Mouse (Mus musculus) hindbrain, embryonic 13.5 days (tissue): Measurements from ENCODE around the gene Bmp8a. TPM values are rescaled to one million over a fixed set of nuclear protein-coding genes. Genes with fewer than 3 reads are reported as not detected.
A peak's percentile ranks its signal among the peaks of the same experiment; 100 is the strongest.
"Not testable (repeated sequence)": the region's sequence is repeated elsewhere in the genome, so short reads cannot be mapped to it uniquely, and the experiment has no call there.

ENCODE experiments used
- ATAC-seq: fragments of 200-750 bp; cut with Nextera tagmentation; 2 replicates; pipeline ENCODE4 v1.8.0; 2017; ENCODE audit warnings: moderate TSS enrichment; ENCODE audit not compliant: low FRiP score
- H3K27ac ChIP-seq: fragments of 300-500 bp; sonication (generic); 2 replicates; pipeline ENCODE4 v1.5.1; 2015; ENCODE audit warnings: inconsistent platforms, mild to moderate bottlenecking, moderate library complexity
- H3K27me3 ChIP-seq: fragments of 300-500 bp; sonication (generic); 2 replicates; pipeline ENCODE4 v1.6.1; 2015; ENCODE audit warnings: mild to moderate bottlenecking, inconsistent platforms
- H3K36me3 ChIP-seq: fragments of 300-500 bp; sonication (generic); 2 replicates; pipeline ENCODE4 v1.6.1; 2015; ENCODE audit warnings: mild to moderate bottlenecking, inconsistent platforms
- H3K4me1 ChIP-seq: fragments of 300-500 bp; sonication (generic); replicated peaks from 2 replicates; pipeline ENCODE4 v1.6.1; 2015; ENCODE audit warnings: inconsistent platforms
- H3K4me2 ChIP-seq: fragments of 300-500 bp; sonication (generic); 2 replicates; pipeline ENCODE4 v1.6.1; 2015; ENCODE audit warnings: inconsistent platforms, mild to moderate bottlenecking, moderate library complexity
- H3K4me3 ChIP-seq: fragments of 300-500 bp; sonication (generic); 2 replicates; pipeline ENCODE4 v1.5.1; 2015; ENCODE audit warnings: mild to moderate bottlenecking, inconsistent platforms
- H3K9ac ChIP-seq: fragments of 300-500 bp; sonication (generic); 2 replicates; pipeline ENCODE4 v1.6.1; 2015; ENCODE audit warnings: mild to moderate bottlenecking, inconsistent platforms
- H3K9me3 ChIP-seq: fragments of 300-500 bp; sonication (generic); 2 replicates; pipeline ENCODE4 v1.6.1; 2016; ENCODE audit warnings: inconsistent platforms
- WGBS: fragments of 180-500 bp; shearing (Covaris S2); methylation state at CpG from one replicate; pipeline ENCODE4 v1.1.7; 2015; 5-methylcytosine and 5-hydroxymethylcytosine counted together
- polyA plus RNA-seq: library from polyadenylated mRNA; unstranded; fragments of >200 nt; fragmentation: Nextera tagmentation; extraction: Ambion mirVana; gene quantifications from 2 replicates; pipeline ENCODE4 v1.2.1, GENCODE M21; 2015

Gene Bmp8a
- polyA plus RNA-seq, 1 experiment from 2014 or later = 0.26 TPM

DNA sequence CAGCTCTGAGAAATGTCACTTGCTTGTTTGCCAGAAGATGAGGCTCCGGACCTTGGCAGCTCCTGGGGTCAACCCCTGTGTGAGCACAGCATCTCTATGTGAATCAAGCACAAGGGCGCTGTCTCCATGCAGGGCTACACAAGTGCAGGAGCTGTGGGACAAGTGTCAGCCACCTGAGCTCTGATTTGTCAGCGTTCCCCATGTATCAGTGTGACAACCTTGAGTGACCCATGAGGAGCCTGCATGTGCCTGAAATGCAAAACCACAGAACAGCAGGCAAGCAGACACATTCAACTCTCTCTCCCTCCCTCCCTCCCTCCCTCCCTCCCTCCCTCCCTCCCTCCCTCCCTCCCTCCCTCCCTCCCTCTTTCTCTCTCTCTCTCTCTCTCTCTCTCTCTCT, 15.4 kb downstream of the Bmp8a start:
- Histone ChIP-seq H3K27ac (no peak overlapping the region), H3K4me1 (0 out of 2 replicates have a peak, but pooled peaks cover 5% of the 10 kb centered on the region), H3K9ac (no peak overlapping the region), H3K4me2 (no peak overlapping the region), H3K9me3 (no peaks in the 10 kb centered on the region), H3K4me3 (no peak overlapping the region), H3K27me3 (peaks cover 23% of the 10 kb centered on the region), H3K36me3 (no peaks in the 10 kb centered on the region)
- no peak for ATAC-seq
- 46% methylated on average over 3 of the region's 3 CpGs for WGBS

DNA sequence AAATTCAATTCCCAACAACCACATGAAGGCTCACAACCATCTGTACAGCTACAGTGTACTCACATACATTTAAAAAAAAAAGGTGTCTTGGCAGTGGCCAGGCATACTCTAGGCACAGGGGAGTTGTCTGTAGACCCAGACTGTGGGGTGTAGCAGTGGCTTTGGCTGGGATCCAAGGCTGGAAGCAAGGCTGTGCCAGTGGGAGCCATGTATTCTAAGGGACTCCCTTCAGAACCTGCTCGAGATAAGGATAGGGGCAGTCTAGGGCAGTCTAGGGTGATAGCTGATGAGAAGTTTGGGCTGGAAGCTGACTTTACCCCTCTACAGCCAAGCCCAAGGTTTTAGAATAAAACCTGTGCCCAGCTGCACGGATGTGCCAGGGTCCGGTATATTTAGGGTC, 17.0 kb downstream of the Bmp8a start:
- Histone ChIP-seq H3K27me3 (peaks cover 32% of the 10 kb centered on the region), H3K9ac (no peak overlapping the region), H3K36me3 (no peaks in the 10 kb centered on the region), H3K4me2 (no peak overlapping the region), H3K4me3 (no peak overlapping the region), H3K9me3 (no peaks in the 10 kb centered on the region), H3K4me1 (0 out of 2 replicates have a peak, but pooled peaks cover 5% of the 10 kb centered on the region), H3K27ac (no peak overlapping the region)
- 80% methylated on average over 3 of the region's 3 CpGs for WGBS
- no peak for ATAC-seq

DNA sequence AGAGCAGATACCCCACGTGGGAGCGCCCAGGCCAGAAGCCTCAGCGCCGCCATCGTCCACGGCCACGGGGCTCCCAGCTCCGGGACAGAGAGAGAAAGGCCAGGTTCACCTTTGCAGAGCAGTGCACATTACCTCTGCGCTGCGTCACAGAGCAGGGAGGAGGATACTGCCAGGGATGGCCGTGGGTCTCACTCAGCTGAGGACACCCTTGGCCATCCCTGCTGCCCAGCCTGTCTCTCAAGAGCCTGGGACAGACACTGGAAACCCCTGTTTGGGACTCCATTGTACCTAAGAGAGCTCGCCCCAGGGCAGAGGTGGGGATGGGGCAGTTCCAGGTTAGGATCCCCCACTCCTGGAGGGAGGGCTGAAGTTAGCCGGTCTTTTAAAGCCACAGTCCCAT, 19.5 kb downstream of the Bmp8a start, which contains the start of gene Oxct2a:
Gene Oxct2a, minus strand, starts transcription at position 101 of the 400 bp plus-strand sequence.
- 0 out of 2 replicates have a peak, but pooled peaks cover 5% of the 10 kb centered on the region for H3K4me1 ChIP-seq
- no peak within 1 kb of the TSS for H3K9ac ChIP-seq
- peak within 1 kb of the TSS; percentile 25 for H3K4me3 ChIP-seq
- H3K9me3 ChIP-seq = no peaks in the 10 kb centered on the region
- ATAC-seq = 0 out of 2 replicates have a peak, but pooled peaks have one; percentile 8
- H3K4me2 ChIP-seq = peak within 1 kb of the TSS; percentile 50
- 24% methylated on average over 13 of the region's 13 CpGs for WGBS
- no peak within 1 kb of the TSS for H3K27ac ChIP-seq
- no peaks in the 10 kb centered on the region for H3K36me3 ChIP-seq
- H3K27me3 ChIP-seq = peaks cover 32% of the 10 kb centered on the region

DNA sequence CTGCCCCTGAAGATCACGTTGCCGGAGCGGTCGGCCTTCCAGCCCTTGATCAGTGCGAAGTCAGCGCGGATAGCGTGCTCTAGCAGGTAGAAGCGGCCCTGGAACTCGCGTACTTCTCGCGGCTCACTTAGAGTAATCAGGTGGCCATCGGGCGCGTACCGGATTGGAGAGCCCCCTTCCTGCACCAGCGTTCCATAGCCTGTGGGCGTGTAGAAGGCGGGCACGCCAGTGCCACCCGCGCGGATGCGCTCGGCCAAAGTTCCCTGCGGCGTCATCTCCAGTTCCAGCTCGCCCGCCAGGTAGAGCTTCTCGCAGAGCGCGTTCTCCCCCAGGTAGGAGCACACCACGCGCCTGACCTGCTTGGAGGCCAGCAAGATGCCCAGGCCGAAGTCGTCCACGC, 20.1 kb downstream of the Bmp8a start:
- not testable (repeated sequence) for H3K4me1 ChIP-seq, H3K27ac ChIP-seq, H3K9ac ChIP-seq, H3K36me3 ChIP-seq, H3K9me3 ChIP-seq
- Histone ChIP-seq H3K27me3 (peaks cover 32% of the 10 kb centered on the region), H3K4me3 (peak overlapping the region; percentile 25), H3K4me2 (peak overlapping the region; percentile 50)
- peak; percentile 47 for ATAC-seq
- 13% methylated on average over 23 of the region's 38 CpGs for WGBS

DNA sequence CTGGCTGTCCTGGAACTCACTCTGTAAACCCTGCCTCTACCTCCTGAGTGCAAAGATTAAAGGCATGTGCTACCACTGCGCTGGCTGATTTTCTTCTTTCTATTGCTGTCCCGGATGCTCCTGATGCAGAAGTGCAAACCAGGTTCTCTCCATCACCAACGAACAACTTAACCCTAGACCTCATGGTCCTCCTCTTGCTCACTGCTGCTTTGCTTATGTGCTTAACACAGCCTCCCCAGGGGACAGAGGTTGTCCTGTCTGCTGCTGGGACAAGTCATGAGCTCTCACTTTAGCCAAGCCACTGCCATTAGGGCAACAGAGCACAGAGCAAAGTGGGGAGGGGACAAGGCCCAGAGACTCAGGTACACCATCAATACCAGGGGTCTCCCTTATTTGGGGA, 28.6 kb downstream of the Bmp8a start:
- no peaks in the 10 kb centered on the region for H3K4me1 ChIP-seq
- no peak overlapping the region for H3K27ac ChIP-seq
- H3K4me2 ChIP-seq = no peak overlapping the region
- H3K36me3 ChIP-seq = no peaks in the 10 kb centered on the region
- no peaks in the 10 kb centered on the region for H3K27me3 ChIP-seq
- no peak overlapping the region for H3K4me3 ChIP-seq
- H3K9ac ChIP-seq = no peak overlapping the region
- 89% methylated on average over 3 of the region's 3 CpGs for WGBS
- no peak for ATAC-seq
- H3K9me3 ChIP-seq = no peaks in the 10 kb centered on the region

DNA sequence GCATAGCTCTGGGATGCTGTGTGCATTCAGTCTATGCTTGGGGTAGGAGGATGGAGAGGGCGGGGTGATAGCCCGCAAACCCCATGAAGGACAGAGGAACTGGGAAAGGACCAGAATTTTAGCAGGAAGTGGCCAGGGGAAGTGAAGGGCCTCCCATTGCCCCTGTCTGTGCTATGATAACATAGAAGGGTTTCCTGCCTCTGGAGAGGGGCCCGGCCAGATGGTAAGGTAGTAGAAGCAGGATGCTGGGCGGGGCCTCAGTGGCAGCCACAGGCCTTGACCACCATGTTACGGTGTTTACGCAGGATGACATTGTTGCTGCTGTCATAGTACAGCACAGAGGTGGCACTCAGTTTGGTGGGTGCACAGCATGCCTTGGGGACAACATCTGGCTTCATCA, 30.0 kb downstream of the Bmp8a start:
- Histone ChIP-seq H3K36me3 (no peaks in the 10 kb centered on the region), H3K27me3 (no peaks in the 10 kb centered on the region), H3K4me3 (no peak overlapping the region), H3K4me2 (no peak overlapping the region), H3K4me1 (no peaks in the 10 kb centered on the region), H3K27ac (no peak overlapping the region), H3K9me3 (no peaks in the 10 kb centered on the region), H3K9ac (no peak overlapping the region)
- WGBS = 92% methylated on average over 6 of the region's 6 CpGs
- no peak for ATAC-seq

DNA sequence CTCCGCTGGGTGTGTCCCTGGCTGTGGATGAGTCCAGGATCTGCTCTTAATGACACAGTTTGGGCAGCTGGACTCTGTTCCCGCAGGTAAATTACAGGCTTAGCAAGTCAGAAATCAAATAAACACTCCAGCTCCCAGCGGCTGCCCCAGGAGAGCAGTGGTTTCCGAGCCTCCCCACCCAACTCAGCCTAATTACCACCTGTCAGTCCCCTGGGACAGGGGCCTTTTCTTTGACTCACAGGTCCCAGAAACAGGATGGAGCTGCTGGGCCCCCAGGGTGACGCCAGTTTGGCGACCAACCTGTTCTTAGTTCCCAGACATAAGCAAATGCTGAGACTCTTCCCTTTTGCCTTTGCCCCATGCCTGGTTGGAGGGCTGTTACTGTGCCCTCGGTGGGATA, 31.2 kb downstream of the Bmp8a start:
- Histone ChIP-seq H3K4me2 (no peak overlapping the region), H3K9me3 (no peaks in the 10 kb centered on the region), H3K9ac (no peak overlapping the region), H3K36me3 (no peaks in the 10 kb centered on the region), H3K27ac (no peak overlapping the region), H3K27me3 (no peaks in the 10 kb centered on the region), H3K4me1 (no peaks in the 10 kb centered on the region), H3K4me3 (no peak overlapping the region)
- WGBS = 89% methylated on average over 7 of the region's 7 CpGs
- no peak for ATAC-seq

DNA sequence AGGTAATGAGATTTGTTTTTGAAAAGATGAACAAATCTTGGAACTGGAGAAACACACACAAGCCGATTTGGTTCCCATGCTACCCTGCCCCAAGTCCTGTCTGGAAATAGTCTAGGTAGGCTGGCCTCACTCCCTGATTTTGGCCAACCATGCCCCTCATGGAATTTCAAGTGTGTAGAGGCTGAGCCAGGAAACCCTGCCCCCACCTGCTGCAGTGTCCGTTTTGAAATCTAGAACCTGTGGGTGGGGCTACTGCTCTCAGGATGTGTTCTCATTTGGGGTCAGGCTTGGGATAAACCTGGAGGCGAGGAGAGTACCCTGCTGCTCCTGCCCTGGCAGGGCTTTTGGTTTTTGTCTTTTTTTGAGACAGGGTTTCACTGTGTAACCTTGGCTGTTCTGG, 34.8 kb downstream of the Bmp8a start:
- H3K36me3 ChIP-seq = peaks cover 13% of the 10 kb centered on the region
- no peak overlapping the region for H3K4me3 ChIP-seq
- H3K9me3 ChIP-seq = no peaks in the 10 kb centered on the region
- no peak overlapping the region for H3K27ac ChIP-seq
- no peaks in the 10 kb centered on the region for H3K4me1 ChIP-seq
- H3K4me2 ChIP-seq = no peak overlapping the region
- 67% methylated on average over 3 of the region's 3 CpGs for WGBS
- H3K27me3 ChIP-seq = no peaks in the 10 kb centered on the region
- no peak for ATAC-seq
- H3K9ac ChIP-seq = no peak overlapping the region

DNA sequence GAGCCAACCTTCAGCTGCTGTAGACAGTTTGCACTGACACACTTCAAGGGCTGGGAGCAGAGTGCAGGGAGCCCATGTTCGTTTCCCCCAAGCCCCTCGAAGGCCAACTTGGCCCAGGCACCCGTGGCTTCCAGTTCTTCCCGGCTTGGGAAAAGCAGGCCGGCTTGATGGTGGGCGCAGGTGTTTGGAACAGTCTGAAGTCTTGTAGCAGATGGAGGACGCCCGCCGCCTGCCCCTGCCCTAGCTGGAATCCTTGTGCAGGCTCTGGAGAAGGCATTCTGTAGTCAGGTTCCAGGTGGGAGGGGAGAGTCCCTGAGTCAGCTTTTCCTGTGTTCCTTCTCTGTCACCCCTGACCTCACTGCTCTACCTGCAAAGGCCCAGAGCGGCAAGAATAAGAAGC, 36.1 kb downstream of the Bmp8a start:
- H3K4me1 ChIP-seq = no peaks in the 10 kb centered on the region
- H3K27ac ChIP-seq = no peak overlapping the region
- ATAC-seq = no peak
- peaks cover 25% of the 10 kb centered on the region for H3K36me3 ChIP-seq
- 88% methylated on average over 10 of the region's 10 CpGs for WGBS
- no peak overlapping the region for H3K9ac ChIP-seq
- H3K9me3 ChIP-seq = no peaks in the 10 kb centered on the region
- no peak overlapping the region for H3K4me2 ChIP-seq
- H3K4me3 ChIP-seq = no peak overlapping the region
- no peaks in the 10 kb centered on the region for H3K27me3 ChIP-seq

DNA sequence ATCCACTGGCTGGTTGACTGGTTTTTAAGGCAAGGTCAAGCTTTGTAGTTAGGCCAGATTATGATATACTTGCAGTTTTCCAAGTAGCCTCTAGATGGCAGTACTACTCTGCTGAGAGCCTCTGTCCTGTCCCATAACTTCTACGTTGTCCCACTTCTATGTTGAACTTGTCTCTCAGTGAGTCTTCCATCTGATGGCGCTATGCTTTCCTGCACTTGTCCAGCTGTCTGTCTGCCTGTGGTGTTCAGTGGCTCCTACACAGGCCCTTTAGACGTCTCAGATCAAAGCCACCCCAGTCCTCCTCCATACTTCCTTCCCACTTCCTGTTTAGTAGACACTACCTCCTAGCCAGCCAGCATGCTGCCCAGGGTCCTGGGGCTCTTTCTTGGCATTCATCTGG, 37.3 kb downstream of the Bmp8a start:
- ATAC-seq = 0 out of 2 replicates have a peak, but pooled peaks have one; percentile 28
- Histone ChIP-seq H3K27me3 (no peaks in the 10 kb centered on the region), H3K27ac (no peak overlapping the region), H3K9me3 (no peaks in the 10 kb centered on the region), H3K4me3 (no peak overlapping the region), H3K4me2 (no peak overlapping the region), H3K9ac (no peak overlapping the region), H3K4me1 (no peaks in the 10 kb centered on the region), H3K36me3 (peaks cover 34% of the 10 kb centered on the region)
- 31% methylated on average over 3 of the region's 3 CpGs for WGBS

DNA sequence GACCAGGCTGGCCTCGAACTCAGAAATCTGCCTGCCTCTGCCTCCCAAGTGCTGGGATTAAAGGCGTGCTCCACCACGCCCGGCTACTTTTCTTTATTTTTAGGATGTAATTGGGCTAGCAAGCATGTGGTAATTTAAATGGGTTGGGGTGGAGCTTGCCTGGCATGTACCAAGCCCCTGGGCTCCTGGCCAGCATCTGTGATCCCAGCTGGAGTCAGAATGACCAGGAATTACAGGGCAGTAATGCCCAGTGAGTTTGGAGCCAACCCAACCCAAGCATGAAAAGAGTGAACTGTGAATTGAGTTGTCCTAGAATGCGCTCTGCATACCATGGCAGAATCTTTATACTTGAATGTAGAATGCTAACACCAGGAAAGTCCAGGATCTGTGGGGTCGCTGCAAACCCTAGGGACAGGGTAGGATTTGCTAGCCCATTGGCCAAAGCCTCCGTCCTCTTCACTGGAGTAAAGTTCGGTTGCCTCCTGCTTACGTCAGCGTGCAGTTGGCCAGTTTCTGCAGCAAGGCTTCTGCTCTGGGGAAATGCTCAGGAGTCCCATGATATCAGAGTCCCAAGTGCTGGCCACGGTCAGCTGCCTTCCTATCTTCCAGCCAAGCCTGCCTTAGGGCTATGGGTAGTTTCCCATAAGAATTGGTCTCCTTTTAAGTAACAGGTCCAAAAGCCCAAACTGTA, 43.9 kb downstream of the Bmp8a start:
- no peak for ATAC-seq
- Histone ChIP-seq H3K4me3 (no peak overlapping the region), H3K27me3 (no peaks in the 10 kb centered on the region), H3K4me1 (no peaks in the 10 kb centered on the region), H3K27ac (no peak overlapping the region), H3K36me3 (peaks cover 88% of the 10 kb centered on the region), H3K9me3 (no peaks in the 10 kb centered on the region), H3K4me2 (no peak overlapping the region), H3K9ac (no peak overlapping the region)
- 95% methylated on average over 11 of the region's 11 CpGs for WGBS

DNA sequence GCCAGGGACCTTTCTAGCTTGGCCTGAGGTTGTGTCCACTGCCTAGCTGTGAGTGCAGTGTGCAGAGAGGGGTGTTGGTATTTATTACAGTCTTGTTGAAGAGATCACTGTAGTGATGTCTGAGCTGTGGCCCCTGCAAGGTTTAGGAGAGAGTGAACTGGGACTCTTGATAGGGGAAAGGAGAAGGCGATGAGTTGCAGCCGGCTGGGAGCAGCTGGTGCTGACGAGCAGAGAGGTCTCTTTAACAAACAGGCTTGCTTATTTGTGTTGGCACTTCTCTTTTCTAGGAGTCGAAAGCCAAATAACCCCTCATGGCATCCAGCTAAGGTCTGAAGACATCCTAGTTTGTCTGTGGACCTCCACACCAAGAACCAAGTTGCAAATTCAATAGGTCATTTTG, 44.8 kb downstream of the Bmp8a start:
- Histone ChIP-seq H3K4me3 (no peak overlapping the region), H3K27me3 (no peaks in the 10 kb centered on the region), H3K9me3 (no peaks in the 10 kb centered on the region), H3K4me2 (no peak overlapping the region), H3K9ac (no peak overlapping the region), H3K4me1 (no peaks in the 10 kb centered on the region), H3K27ac (no peak overlapping the region), H3K36me3 (peaks cover 88% of the 10 kb centered on the region)
- WGBS = 87% methylated on average over 4 of the region's 4 CpGs
- ATAC-seq = no peak

DNA sequence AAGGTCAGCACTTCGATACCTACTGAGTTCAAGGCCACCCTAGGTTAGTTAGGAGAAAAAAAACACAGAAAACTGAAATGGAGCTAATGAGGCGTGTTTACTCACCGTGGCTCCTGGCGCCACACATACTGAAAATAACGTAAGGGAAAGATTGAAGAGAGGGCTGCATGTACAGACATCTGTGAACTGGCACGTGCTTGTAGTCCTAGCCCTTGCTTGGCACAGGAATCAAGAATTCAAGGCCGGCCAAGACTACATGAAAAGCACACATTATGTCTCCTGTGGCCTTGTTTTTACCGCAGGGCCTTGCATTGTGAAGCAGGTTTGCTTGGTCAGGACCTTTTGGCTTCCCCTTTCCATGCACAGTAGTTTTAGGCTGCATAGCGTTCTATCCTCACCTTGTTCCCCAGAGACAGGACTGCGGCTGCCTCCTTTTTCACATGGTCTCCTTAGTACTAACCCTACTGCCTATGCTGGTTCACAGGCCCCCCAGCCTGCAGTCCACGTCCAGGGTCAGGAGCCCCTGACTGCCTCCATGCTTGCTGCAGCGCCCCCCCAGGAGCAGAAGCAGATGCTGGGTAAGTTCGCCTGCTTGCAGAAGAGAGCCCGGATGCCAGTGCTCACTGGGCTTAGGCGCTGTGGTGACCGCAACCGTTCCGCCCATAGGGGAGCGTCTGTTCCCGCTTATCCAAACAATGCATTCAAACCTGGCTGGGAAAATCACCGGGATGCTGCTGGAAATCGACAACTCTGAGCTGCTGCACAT, 45.7 kb downstream of the Bmp8a start:
- 92% methylated on average over 22 of the region's 22 CpGs for WGBS
- H3K4me2 ChIP-seq = no peak overlapping the region
- H3K36me3 ChIP-seq = peaks cover 88% of the 10 kb centered on the region
- H3K27me3 ChIP-seq = no peaks in the 10 kb centered on the region
- no peak overlapping the region for H3K27ac ChIP-seq
- no peaks in the 10 kb centered on the region for H3K9me3 ChIP-seq
- H3K4me3 ChIP-seq = no peak overlapping the region
- H3K4me1 ChIP-seq = no peaks in the 10 kb centered on the region
- no peak for ATAC-seq
- H3K9ac ChIP-seq = no peak overlapping the region
